ENCODE assay signal across 9 mouse cellular contexts in the genomic region with DNA sequence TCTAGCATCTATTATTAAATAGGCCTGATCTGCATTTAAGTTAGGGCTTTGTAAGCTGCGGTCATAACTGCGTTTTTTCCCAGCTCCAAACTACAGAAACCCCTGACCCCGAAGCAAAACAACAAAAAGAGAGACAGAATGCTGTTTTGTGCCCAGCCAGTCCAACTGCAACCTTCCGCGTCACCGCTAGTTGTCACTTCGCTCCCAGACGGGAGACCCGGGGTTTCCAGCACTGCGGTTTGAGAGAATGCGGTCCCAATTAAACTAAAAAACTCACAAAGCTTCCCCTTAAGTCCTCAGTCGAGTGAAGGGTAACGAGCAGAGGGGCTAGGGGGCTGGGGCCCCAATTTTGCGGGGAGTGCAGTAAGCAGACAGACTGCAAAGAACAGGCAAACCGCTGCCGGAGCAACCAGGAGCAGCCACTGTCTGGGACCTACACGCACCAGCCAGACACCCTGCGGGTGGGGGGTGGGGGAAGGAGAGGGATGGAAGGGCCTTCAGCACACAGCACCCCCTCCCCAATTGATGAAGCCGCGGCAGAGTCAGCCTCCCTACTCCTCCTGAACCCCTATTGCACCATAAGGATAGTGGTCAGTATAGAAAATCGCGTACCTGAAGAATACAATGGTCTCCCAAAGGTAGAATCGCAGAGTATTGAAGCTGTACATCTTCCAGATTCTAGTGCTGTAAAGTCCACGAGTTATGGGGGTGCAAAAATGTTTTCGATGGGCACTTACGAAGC. TPM values are rescaled to one million over a fixed set of nuclear protein-coding genes. Genes with fewer than 3 reads are reported as not detected.
A peak's percentile ranks its signal among the peaks of the same experiment; 100 is the strongest.
DNase-seq lines count a peak whose midpoint lies in the region; ATAC-seq and TF ChIP-seq lines count a peak whose summit lies in the region.
"Had no signal": no experiment of that assay in that cellular context is flagged by ENCODE, and none has a peak within 500 bp of the region (broad histone marks: within the 10 kb centered on the region; RNA-seq: fewer than 3 reads in every experiment).

No protein-coding gene starts in this region.

- DNase-seq in testis, postnatal 14 days (ENCODE audit: low spot score): no peak
- peak; percentile 50 for DNase-seq in left cerebral cortex, postnatal 4 days
- DNase-seq in right cerebral cortex, postnatal 10 days (ENCODE audit: low spot score in 2 of 2): peak; percentile 48 to 63
- no peak for DNase-seq in adrenal gland, postnatal 36 days
- DNase-seq in heart, postnatal 36 days: no peak
- no peak for DNase-seq in yolk sac, embryonic 10.5 days (ENCODE audit: low spot score)

- peak; percentile 68 for ATAC-seq in forebrain, embryonic 16.5 days

- no peaks in the 10 kb centered on the region for H3K9me3 ChIP-seq in forebrain, embryonic 16.5 days (ENCODE audit: control insufficient read depth, low read length)

- no peaks in the 10 kb centered on the region for H3K27me3 ChIP-seq in testis, adult 2 months (ENCODE audit: control insufficient read depth, insufficient read depth, low read length)
- H3K27me3 ChIP-seq in forebrain, embryonic 16.5 days (replicated peaks; ENCODE audit: control insufficient read depth, insufficient read depth, low read length): peaks cover 38% of the 10 kb centered on the region

- H3K9ac ChIP-seq in forebrain, embryonic 16.5 days (replicated peaks; ENCODE audit: low read depth, low read length): peak overlapping the region; percentile 46; the same call in 1 of the 2 replicates

- no peak overlapping the region; the same call in 1 of the 2 replicates for H3K4me3 ChIP-seq in testis, adult 2 months (ENCODE audit: control insufficient read depth, low read depth, low read length)
- H3K4me3 ChIP-seq in forebrain, embryonic 16.5 days (replicated peaks; ENCODE audit: low read length): peak overlapping the region; percentile 39

- no peak overlapping the region for H3K27ac ChIP-seq in testis, adult 2 months (ENCODE audit: control insufficient read depth, insufficient read depth, low read depth, low read length)
- H3K27ac ChIP-seq in forebrain, embryonic 16.5 days (ENCODE audit: low read length): no peak overlapping the region

- intact Hi-C loops in left cerebral cortex, postnatal 4 days (cut with DNase I): no loop called here
- intact Hi-C loops in heart, postnatal 36 days (cut with DNase I): no loop called here

- TF ChIP-seq POLR2A in testis, adult 2 months (IDR thresholded peaks at IDR 0.05; ENCODE audit: control insufficient read depth, low read depth, low read length): no peak

- TF ChIP-seq CTCF in testis, adult 2 months (IDR thresholded peaks at IDR 0.05; ENCODE audit: control insufficient read depth, insufficient read depth, insufficient replicate concordance, low read depth, low read length): 0 out of 2 replicates have a peak, but pooled peaks have one; percentile 5

- H3K4me1 ChIP-seq in testis, adult 2 months (ENCODE audit: control insufficient read depth, insufficient read depth, low read length): peaks cover 3% of the 10 kb centered on the region; the same call in 1 of the 2 replicates
- H3K4me1 ChIP-seq in forebrain, embryonic 16.5 days (replicated peaks; ENCODE audit: control insufficient read depth, insufficient read depth, low read length): peaks cover 13% of the 10 kb centered on the region

- WGBS in forebrain, embryonic 16.5 days: 3% methylated on average over 26 of the region's 26 CpGs

- H3K36me3 ChIP-seq in testis, adult 2 months (ENCODE audit: control insufficient read depth, insufficient read depth, low read length): no peaks in the 10 kb centered on the region
- no peaks in the 10 kb centered on the region for H3K36me3 ChIP-seq in forebrain, embryonic 16.5 days (ENCODE audit: control insufficient read depth, insufficient read depth)

- H3K4me2 ChIP-seq in forebrain, embryonic 16.5 days (ENCODE audit: low read length): peak overlapping the region; percentile 81

RNA-seq across cellular contexts. Expression of a gene that starts 0.8 kb away (rescaled TPM):
- polyA plus RNA-seq in testis, adult 2 months (2012; rRNA removed): not detected in 2 replicates
- polyA plus RNA-seq in forebrain, embryonic 16.5 days (2015; fragmentation: Nextera tagmentation; extraction: Ambion mirVana): 0.15 TPM in 1 of 2 replicates, not detected in the other
- total RNA-seq in left cerebral cortex, postnatal 4 days (2021): under 1 TPM in 1 of 2 experiments, not detected in 1; 0.48 TPM
- not detected for total RNA-seq in adrenal gland, postnatal 36 days (2021)
- total RNA-seq in heart, postnatal 36 days (2021): not detected
- polyA plus RNA-seq: lung, embryonic 16.5 days had no signal

Comparison
In these comparisons a context has a peak if more than half of its experiments do, and no peak if none do; other contexts are left out.
1. DNase-seq: peak in left cerebral cortex, postnatal 4 days (single experiment) and right cerebral cortex, postnatal 10 days (2 of 2); none in testis, postnatal 14 days (single experiment), adrenal gland, postnatal 36 days (0 of 2), heart, postnatal 36 days (0 of 2) and yolk sac, embryonic 10.5 days (single experiment).